Mouse (Mus musculus) neutrophil, adult 83 days (primary cell): ENCODE results near the gene Xlr3c. TPM values are rescaled to one million over a fixed set of nuclear protein-coding genes. Genes with fewer than 3 reads are reported as not detected.

Experiments used
- total RNA-seq, 2 experiments: library from RNA; stranded (reverse); gene quantifications; one replicate each; pipeline ENCODE4 v1.2.4; 2023

Gene Xlr3c
- not detected for total RNA-seq

DNA sequence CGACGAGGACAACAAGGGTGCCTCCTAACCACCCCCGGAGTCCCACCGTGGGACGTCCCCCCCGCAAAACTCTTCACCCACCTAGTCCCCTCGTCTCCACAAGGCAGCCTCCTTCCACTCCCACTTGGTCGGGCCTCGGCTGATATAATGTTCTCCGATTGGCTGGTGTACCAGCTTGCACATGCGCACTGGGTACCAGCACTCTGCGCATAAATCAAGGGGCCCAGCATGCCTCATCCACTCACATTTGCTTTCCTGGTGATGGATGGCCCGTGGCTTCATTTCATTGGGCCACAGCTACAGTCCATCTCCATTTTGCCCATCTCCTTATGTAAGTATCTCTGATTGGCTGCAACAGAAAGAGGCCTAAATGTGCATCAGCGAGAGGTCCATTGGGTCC is at the start of gene Xlr3c:
TSS of gene Xlr3c (minus strand) at position 121 of the 400 bp plus-strand sequence.

DNA sequence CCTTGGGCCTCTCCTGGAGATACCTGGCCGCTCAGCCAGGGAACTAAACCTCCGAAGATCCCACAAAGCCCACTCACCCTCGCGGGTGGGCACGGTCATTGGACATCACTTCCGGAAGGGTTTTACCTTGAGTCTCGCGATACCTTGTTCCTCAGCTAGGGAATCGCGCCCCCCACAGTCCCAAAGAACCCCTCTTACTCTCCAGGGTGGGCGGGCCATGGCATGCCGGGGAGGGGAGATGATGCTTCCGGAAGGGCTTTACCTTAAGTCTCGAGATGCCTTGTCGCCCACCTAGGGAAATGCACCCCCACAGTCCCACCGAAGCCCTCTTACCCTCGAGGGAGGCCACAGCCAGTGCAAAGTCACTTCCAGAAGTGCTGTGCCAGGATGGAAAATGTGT is 27.7 kb upstream of the Xlr3c start, which contains the start of the genes Xlr5a and Xlr5c:
TSS of gene Xlr5a (minus strand) at position 101 of the 400 bp plus-strand sequence.
TSS of gene Xlr5c (minus strand) at position 101 of the 400 bp plus-strand sequence.

GRCm38 (mm10) chrX:73242821-73243325 is 22.3 kb downstream of the Xlr3c start, which contains the start of gene Xlr4c:
Gene Xlr4c, minus strand, starts transcription at chrX:73243130.

DNA sequence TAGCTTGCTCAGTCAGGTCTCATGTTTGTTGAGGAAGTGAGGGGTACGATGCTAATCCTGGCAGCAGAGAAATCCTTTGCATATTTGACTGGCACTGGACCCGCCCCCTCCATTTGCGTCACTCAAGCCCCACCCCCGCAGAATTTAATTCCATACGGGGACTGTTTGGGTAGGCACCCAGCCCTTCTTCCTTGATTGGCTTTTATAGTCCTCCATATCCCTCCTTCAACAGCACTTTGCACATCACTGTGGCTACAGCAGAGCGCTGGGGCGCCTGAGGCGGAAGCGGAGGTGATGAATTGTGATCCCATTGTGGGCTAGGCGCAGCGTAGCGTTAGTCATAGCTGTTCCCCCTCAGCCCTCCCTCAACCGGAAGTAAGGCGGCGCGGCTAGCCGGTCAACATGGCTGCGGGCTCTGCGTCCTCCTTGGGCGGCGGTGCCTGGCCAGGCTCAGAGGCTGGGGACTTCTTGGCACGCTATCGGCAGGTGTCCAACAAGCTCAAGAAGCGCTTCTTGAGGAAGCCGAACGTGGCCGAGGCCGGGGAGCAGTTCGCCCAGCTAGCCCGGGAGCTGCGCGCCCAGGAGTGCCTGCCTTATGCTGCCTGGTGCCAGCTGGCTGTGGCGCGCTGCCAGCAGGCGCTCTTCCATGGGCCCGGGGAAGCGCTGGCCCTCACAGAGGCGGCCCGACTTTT is 37.1 kb downstream of the Xlr3c start, which contains the start of gene F8a:
TSS of gene F8a (plus strand) at position 378 of the 692 bp plus-strand sequence.

GRCm38 (mm10) chrX:73213819-73214564 is 51.2 kb downstream of the Xlr3c start, which contains the start of gene Xlr4b:
Gene Xlr4b, plus strand, starts transcription at chrX:73214333.

Other genes starting within 250 kb of the Xlr3c start
- gene Pnma5, start 228.3 kb downstream of the Xlr3c start, total RNA-seq: under 1 TPM; 0.44 to 0.75 TPM
- not detected for gene Pnma3, start 200.6 kb downstream of the Xlr3c start, total RNA-seq
- 1 to 10 TPM in 1 of 2 experiments, under 1 TPM in 1; 0.48 to 2.6 TPM for gene Xlr4a, start 182.9 kb downstream of the Xlr3c start, total RNA-seq
- not detected for gene Xlr3a, start 168.3 kb downstream of the Xlr3c start, total RNA-seq
- under 1 TPM in 1 of 2 experiments, not detected in 1; 0.20 TPM for gene Gm14685, start 148.3 kb downstream of the Xlr3c start, total RNA-seq
- gene Xlr5b, start 116.6 kb downstream of the Xlr3c start, total RNA-seq: not detected
- gene DXBay18, start 115.9 kb downstream of the Xlr3c start, total RNA-seq: not detected
- gene Spin2d, start 88.4 kb downstream of the Xlr3c start, total RNA-seq: not detected
- gene Xlr3b, start 73.2 kb downstream of the Xlr3c start, total RNA-seq: 1 to 10 TPM in 1 of 2 experiments, under 1 TPM in 1; 0.26 to 2.4 TPM
- 1 to 10 TPM in 1 of 2 experiments, not detected in 1; 3.1 TPM for gene Xlr4b, start 51.1 kb downstream of the Xlr3c start, total RNA-seq
- gene F8a, start 37.1 kb downstream of the Xlr3c start, total RNA-seq: 1 to 10 TPM; 3.6 to 4.1 TPM
- gene Xlr4c, start 22.3 kb downstream of the Xlr3c start, total RNA-seq: 1 to 10 TPM; 1.6 to 3.3 TPM
- gene Xlr5a, start 27.6 kb upstream of the Xlr3c start, total RNA-seq: not detected
- gene Xlr5c, start 27.6 kb upstream of the Xlr3c start, total RNA-seq: not detected
- not detected for gene Gm45015, start 71.5 kb upstream of the Xlr3c start, total RNA-seq
- 1 to 10 TPM; 4.6 to 7.0 TPM for gene Zfp275, start 77.2 kb upstream of the Xlr3c start, total RNA-seq
- gene Gm18336, start 133.3 kb upstream of the Xlr3c start, total RNA-seq: not detected
- not detected for gene Zfp92, start 145.7 kb upstream of the Xlr3c start, total RNA-seq
- not detected for gene Trex2, start 170.0 kb upstream of the Xlr3c start, total RNA-seq
- 1 to 10 TPM; 8.5 to 9.3 TPM for gene Haus7, start 193.7 kb upstream of the Xlr3c start, total RNA-seq
- gene Bgn, start 218.2 kb upstream of the Xlr3c start, total RNA-seq: 10 to 100 TPM in 1 of 2 experiments, 1 to 10 TPM in 1; 6.6 to 12.2 TPM
- gene Atp2b3, start 237.7 kb upstream of the Xlr3c start, total RNA-seq: not detected